Mouse (Mus musculus) G1E (cell line): ENCODE measurements around the gene Prrc2b.

Source experiments
- CTCF ChIP-seq: IDR thresholded peaks from 2 replicates; pipeline ENCODE4 v1.5.1; 2012; ENCODE audit warnings: low read depth, low read length, inconsistent platforms, mixed read lengths
- GATA1 ChIP-seq: IDR thresholded peaks from 2 replicates; pipeline ENCODE4 v1.6.1; 2012; ENCODE audit warnings: borderline replicate concordance, low read length, inconsistent platforms, mixed read lengths

DNA sequence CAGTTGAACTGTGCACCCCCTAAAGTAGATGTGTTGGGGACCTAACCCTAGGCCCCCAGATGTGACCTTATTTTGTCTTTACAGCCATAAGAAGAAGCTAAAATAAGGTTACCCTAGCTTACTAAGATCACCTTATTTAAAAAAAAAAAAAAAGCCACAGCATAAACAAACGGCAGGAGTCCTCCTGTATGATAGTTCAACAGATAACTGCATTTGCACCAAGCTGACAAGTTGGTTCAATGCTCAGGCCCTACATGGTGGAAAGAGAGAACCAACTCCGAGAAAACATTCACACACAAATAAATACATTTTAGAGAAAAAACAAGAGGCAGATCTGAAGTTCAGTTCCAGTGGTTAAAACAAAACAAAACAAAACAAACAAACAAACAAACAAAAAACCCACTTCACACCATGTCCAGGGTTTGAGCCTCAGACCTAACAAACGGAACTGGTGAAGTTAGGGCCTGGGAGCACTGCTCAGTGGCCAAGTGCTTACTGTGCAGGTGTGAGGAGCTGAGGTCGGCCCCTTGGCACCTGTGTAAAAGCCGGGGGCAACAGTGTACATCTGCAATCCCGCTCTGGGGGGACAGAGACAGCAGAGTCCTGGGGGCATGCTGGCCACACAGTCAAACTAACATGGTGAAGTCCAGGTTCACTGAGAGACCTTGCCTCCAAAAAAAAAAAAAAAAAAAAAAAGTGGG lies 18.9 kb upstream of the Prrc2b start:
- TF ChIP-seq GATA1 (no peak), CTCF (no peak)
